Mouse (Mus musculus) spleen, adult 12 weeks (tissue): ENCODE results near the gene Adgre4.
"Not testable (repeated sequence)": the region's sequence is repeated elsewhere in the genome, so short reads cannot be mapped to it uniquely, and the experiment has no call there.

Experiments used
- DNase-seq: peaks from one replicate; pipeline ENCODE4 v3.0.0; 2022; ENCODE audit warnings: low spot score

The Adgre4 gene

GRCm38 (mm10) chr17:55749786-55750185 is at the start of gene Adgre4:
Gene Adgre4, plus strand, starts transcription at chr17:55749984.
- DNase-seq: no peak

GRCm38 (mm10) chr17:55702161-55702820 is 47.5 kb upstream of the Adgre4 start:
- peak; percentile 62 for DNase-seq

GRCm38 (mm10) chr17:55702865-55703264 is 46.9 kb upstream of the Adgre4 start:
- DNase-seq: no peak

GRCm38 (mm10) chr17:55711984-55712811 is 37.6 kb upstream of the Adgre4 start, which contains the start of gene Pot1b:
Gene Pot1b, minus strand, starts transcription at chr17:55712628.
- peak; percentile 85 for DNase-seq

- DNase-seq: no peak
Observed at GRCm38 (mm10) chr17:55721270-55721669, 28.5 kb upstream of the Adgre4 start.

- DNase-seq: no peak
Observed at GRCm38 (mm10) chr17:55722250-55722649, 27.5 kb upstream of the Adgre4 start.

GRCm38 (mm10) chr17:55726193-55726592 is 23.6 kb upstream of the Adgre4 start:
- no peak for DNase-seq

GRCm38 (mm10) chr17:55736675-55737074 is 13.1 kb upstream of the Adgre4 start:
- no peak for DNase-seq

GRCm38 (mm10) chr17:55751170-55751569 is 1.4 kb downstream of the Adgre4 start:
- DNase-seq: no peak

GRCm38 (mm10) chr17:55813642-55814041 is 63.9 kb downstream of the Adgre4 start:
- no peak for DNase-seq

GRCm38 (mm10) chr17:55816853-55817252 is 67.1 kb downstream of the Adgre4 start:
- DNase-seq: no peak

GRCm38 (mm10) chr17:55821566-55821965 is 71.8 kb downstream of the Adgre4 start:
- DNase-seq: no peak

GRCm38 (mm10) chr17:55843067-55843466 is 93.3 kb downstream of the Adgre4 start:
- no peak for DNase-seq

GRCm38 (mm10) chr17:55877184-55877583 is 127.4 kb downstream of the Adgre4 start:
- DNase-seq: no peak

GRCm38 (mm10) chr17:55878282-55878635 is 128.5 kb downstream of the Adgre4 start:
- not testable (repeated sequence) for DNase-seq

- DNase-seq: peak; percentile 69
Observed at GRCm38 (mm10) chr17:55878636-55879369, 129.0 kb downstream of the Adgre4 start, which contains the start of gene Zfp119a. Gene Zfp119a, minus strand, starts transcription at chr17:55878930.

GRCm38 (mm10) chr17:55883631-55884030 is 133.8 kb downstream of the Adgre4 start:
- no peak for DNase-seq

- no peak for DNase-seq
Observed at GRCm38 (mm10) chr17:55884912-55885311, 135.1 kb downstream of the Adgre4 start.

- not testable (repeated sequence) for DNase-seq
Observed at GRCm38 (mm10) chr17:55892406-55892955, 142.7 kb downstream of the Adgre4 start.

GRCm38 (mm10) chr17:55903087-55903486 is 153.3 kb downstream of the Adgre4 start:
- DNase-seq: no peak
